Mouse (Mus musculus) heart, adult 2 months (tissue): ENCODE measurements around the gene Gm49405.

Source experiments
- CTCF ChIP-seq: fragments of 200-600 bp; IDR thresholded peaks from 2 replicates; pipeline ENCODE4 v1.8.1; 2022; ENCODE audit warnings: antibody characterized with exemption, mild to moderate bottlenecking, moderate library complexity
- EP300 ChIP-seq: fragments of 200-500 bp; IDR thresholded peaks from 2 replicates; pipeline ENCODE4 v1.6.1; 2011; ENCODE audit warnings: low read depth, low read length, control low read depth; ENCODE audit not compliant: insufficient read depth
- POLR2A ChIP-seq: fragments of 200-500 bp; IDR thresholded peaks from 2 replicates; pipeline ENCODE4 v1.6.1; 2011; ENCODE audit warnings: mild to moderate bottlenecking, low read depth, low read length, control low read depth; ENCODE audit not compliant: insufficient read depth

- no peak for TF ChIP-seq CTCF
- TF ChIP-seq POLR2A, result no peak
- TF ChIP-seq EP300, result no peak
Measured at GRCm38 (mm10) chr19:3992416-3992815, 8.0 kb upstream of the Gm49405 start, which contains the start of gene Tbx10.
